Mouse (Mus musculus) hindbrain, embryonic 15.5 days (tissue): Measurements from ENCODE around the gene Tenm2. TPM values are rescaled to one million over a fixed set of nuclear protein-coding genes. Genes with fewer than 3 reads are reported as not detected.

Experiments used
- ATAC-seq: fragments of 200-750 bp; cut with Nextera tagmentation; 2 replicates; pipeline ENCODE4 v1.8.0; 2017; ENCODE audit warnings: low read depth, moderate number of reproducible peaks, moderate TSS enrichment; ENCODE audit not compliant: low FRiP score
- H3K27ac ChIP-seq: fragments of 300-500 bp; sonication (generic); replicated peaks from 2 replicates; pipeline ENCODE4 v1.5.1; 2015; ENCODE audit warnings: mild to moderate bottlenecking, inconsistent platforms
- H3K27me3 ChIP-seq: fragments of 300-500 bp; sonication (generic); 2 replicates; pipeline ENCODE4 v1.6.1; 2015; ENCODE audit warnings: control low read depth, inconsistent platforms
- H3K36me3 ChIP-seq: fragments of 300-500 bp; sonication (generic); 2 replicates; pipeline ENCODE4 v1.6.1; 2015; ENCODE audit warnings: control low read depth, inconsistent platforms
- H3K4me1 ChIP-seq: fragments of 300-500 bp; sonication (generic); replicated peaks from 2 replicates; pipeline ENCODE4 v1.6.1; 2015; ENCODE audit warnings: control low read depth, inconsistent platforms
- H3K4me2 ChIP-seq: fragments of 300-500 bp; sonication (generic); 2 replicates; pipeline ENCODE4 v1.6.1; 2015; ENCODE audit warnings: moderate library complexity, mild to moderate bottlenecking, inconsistent platforms
- H3K4me3 ChIP-seq: fragments of 300-500 bp; sonication (generic); 2 replicates; pipeline ENCODE4 v1.5.1; 2015; ENCODE audit warnings: mild to moderate bottlenecking, inconsistent platforms
- H3K9ac ChIP-seq: fragments of 300-500 bp; sonication (generic); 2 replicates; pipeline ENCODE4 v1.6.1; 2015; ENCODE audit warnings: inconsistent platforms
- H3K9me3 ChIP-seq: fragments of 300-500 bp; sonication (generic); 2 replicates; pipeline ENCODE4 v1.6.1; 2016; ENCODE audit warnings: control low read depth, inconsistent platforms
- WGBS: fragments of 180-500 bp; shearing (Covaris S2); methylation state at CpG from one replicate; pipeline ENCODE4 v1.1.7; 2015; 5-methylcytosine and 5-hydroxymethylcytosine counted together
- polyA plus RNA-seq: library from polyadenylated mRNA; unstranded; fragments of >200 nt; fragmentation: Nextera tagmentation; extraction: Ambion mirVana; gene quantifications from 2 replicates; pipeline ENCODE4 v1.2.1, GENCODE M21; 2015

Gene Tenm2
- polyA plus RNA-seq, 1 experiment from 2014 or later = 33.1 TPM

DNA sequence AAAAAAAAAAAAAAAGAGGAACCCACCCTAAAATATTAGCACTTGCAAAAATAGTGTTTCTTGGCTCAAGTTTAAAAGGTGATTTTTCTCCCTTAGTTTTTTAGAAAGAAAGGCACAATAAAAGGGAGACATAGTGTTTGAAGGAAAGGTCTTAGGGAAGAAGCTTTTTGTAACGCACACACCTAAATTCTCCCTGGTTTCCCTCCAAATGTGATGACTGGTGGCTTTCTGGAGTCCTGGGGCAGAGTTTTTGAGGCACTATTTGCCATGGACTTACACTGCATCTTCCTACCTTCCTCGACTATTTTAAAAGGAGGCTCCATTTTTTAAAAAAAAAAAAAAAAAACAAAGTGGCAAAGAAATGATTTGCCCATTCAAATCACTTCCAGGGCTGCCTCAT lies 557.2 kb downstream of the Tenm2 start:
- no peak for ATAC-seq
- H3K4me3 ChIP-seq = peak overlapping the region; percentile 40
- peaks cover 22% of the 10 kb centered on the region for H3K4me1 ChIP-seq
- H3K27me3 ChIP-seq = no peaks in the 10 kb centered on the region
- H3K4me2 ChIP-seq = peak overlapping the region; percentile 55
- H3K27ac ChIP-seq = peak overlapping the region; percentile 95
- WGBS = 10% methylated on average over 2 of the region's 2 CpGs
- H3K36me3 ChIP-seq = no peaks in the 10 kb centered on the region
- H3K9me3 ChIP-seq = no peaks in the 10 kb centered on the region
- H3K9ac ChIP-seq = peak overlapping the region; percentile 66

DNA sequence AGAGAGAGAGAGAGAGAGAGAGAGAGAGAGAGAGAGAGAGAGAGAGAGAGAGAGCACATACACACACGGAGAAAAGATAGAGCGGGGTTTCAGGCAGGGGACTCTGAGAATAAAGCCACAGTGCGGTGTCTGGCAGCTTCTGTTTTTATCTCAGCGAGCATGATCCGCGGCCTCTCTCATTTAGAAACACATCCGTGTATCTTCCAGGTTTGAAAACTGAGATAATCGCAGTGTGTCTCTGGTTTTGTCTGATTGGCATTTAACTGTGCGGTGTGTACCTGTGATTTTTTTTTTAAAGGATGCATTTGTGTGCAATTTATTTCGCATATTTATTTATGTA lies 557.7 kb downstream of the Tenm2 start:
- ATAC-seq = peak; percentile 72
- H3K4me3 ChIP-seq = peak overlapping the region; percentile 40
- peak overlapping the region; percentile 66 for H3K9ac ChIP-seq

DNA sequence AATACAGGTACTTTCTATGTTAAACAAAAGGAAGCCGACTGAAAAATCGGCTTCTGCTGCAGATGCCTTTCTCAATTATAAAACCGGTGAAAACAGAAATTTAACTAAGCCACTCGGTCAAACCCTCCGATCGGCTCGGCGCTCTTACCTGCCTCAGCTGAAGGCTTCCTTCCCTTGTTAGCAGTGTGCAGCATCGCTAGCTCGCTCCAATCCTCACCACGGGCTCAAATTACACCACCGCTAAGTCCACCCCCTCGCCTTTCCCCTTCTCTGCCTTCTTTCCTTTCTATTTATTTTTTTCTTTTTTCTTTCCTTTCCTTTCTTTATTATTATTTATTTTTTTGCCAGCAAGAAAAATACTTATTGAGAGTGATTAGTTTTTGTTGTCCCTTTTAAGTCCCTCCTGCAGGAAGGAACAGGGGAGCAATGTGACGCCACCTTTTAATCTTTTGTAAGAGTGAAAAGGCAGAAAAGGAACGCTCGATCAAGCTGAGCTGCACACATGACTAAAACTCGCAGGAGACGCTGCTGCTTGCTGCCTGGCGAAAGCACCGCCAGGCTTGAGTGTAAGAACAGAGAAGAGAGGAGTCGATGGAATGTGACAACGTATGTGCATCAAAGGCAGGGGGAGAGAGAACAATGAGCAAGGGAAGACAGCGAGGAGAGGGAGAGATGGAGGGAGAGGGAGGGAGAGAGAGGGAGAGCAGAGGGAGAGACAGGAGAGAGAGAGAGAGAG lies 558.3 kb downstream of the Tenm2 start:
- Histone ChIP-seq H3K27me3 (no peaks in the 10 kb centered on the region), H3K4me2 (peak overlapping the region; percentile 55), H3K9me3 (no peaks in the 10 kb centered on the region), H3K36me3 (no peaks in the 10 kb centered on the region), H3K4me1 (peaks cover 27% of the 10 kb centered on the region), H3K4me3 (peak overlapping the region; percentile 40), H3K9ac (peak overlapping the region; percentile 66), H3K27ac (peak overlapping the region; percentile 95)
- peak; percentile 90 for ATAC-seq
- under 1% methylated on average over 23 of the region's 23 CpGs for WGBS

More for the DNA sequence above, 557.7 kb downstream of the Tenm2 start:
- Histone ChIP-seq H3K9me3 (no peaks in the 10 kb centered on the region), H3K4me2 (peak overlapping the region; percentile 55), H3K27ac (peak overlapping the region; percentile 95), H3K36me3 (no peaks in the 10 kb centered on the region), H3K27me3 (no peaks in the 10 kb centered on the region), H3K4me1 (peaks cover 27% of the 10 kb centered on the region)
- 6% methylated on average over 10 of the region's 10 CpGs for WGBS

DNA sequence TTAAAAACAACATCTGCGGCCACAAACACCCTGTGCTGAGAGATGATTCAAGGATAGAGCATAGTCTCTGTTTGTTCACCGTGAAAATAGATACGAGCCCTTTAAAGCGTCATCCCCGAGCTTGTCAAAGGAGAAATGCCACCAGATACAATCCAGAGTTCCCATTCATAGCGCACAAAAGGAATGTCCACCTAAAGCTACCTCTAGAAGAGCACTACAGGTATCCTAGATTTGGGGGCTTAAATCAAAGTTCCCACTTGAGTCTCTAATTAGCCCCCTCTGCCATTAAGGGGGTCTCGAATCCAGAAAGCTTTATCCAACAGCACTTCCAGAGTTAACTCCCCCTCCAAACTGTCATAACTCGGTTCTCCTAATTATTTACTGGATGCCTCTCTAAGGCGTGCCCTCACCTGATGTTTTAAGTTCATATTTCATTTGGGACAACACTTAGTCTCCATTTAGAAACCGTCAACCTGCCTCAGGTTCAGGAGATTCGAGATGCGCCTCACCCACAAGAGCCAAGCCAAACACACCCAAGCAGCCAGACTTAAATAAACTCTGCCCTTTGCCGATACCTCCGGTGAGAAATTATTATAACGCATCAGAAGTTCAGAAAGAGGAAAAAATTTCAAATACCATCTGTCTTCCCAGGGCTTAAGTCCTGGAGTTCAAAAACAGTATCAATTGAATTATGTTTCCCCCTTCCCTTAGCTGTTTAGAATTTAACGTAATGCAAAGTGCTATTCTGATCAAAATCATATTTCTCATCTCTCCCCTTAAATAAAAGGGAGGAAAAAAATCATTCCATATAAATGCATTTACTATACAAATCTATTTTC lies 559.1 kb downstream of the Tenm2 start:
- no peak for ATAC-seq
- Histone ChIP-seq H3K36me3 (no peaks in the 10 kb centered on the region), H3K27ac (peak overlapping the region; percentile 95), H3K4me2 (peak overlapping the region; percentile 55), H3K9ac (peak overlapping the region; percentile 66), H3K4me3 (peak overlapping the region; percentile 40), H3K9me3 (no peaks in the 10 kb centered on the region), H3K4me1 (peaks cover 27% of the 10 kb centered on the region), H3K27me3 (no peaks in the 10 kb centered on the region)
- WGBS = 20% methylated on average over 16 of the region's 16 CpGs

DNA sequence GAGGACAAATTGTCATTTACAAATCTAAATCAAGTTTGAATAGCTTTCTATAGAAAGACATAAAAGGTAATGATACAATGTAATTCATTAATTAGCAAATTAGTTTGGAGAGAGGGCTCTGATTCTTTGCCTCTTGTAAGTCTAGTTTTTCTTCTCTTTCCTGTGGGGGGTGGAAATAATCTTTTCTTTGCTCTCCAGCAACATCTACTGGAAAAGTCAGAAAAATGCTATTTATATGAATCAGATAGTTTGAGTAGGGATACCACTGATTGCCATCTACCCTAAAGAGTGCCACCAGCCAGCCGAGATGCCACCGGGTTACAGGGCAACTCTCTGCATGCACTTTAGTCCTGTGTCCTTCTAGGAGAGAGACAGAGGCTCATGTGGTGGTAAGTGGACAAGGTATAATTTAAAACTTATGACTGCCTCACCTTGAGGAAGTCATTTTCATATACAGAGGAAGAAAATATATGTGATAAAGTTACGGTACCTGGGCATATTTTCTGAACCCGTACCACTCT lies 560.8 kb downstream of the Tenm2 start:
- Histone ChIP-seq H3K27me3 (no peaks in the 10 kb centered on the region), H3K4me3 (peak overlapping the region; percentile 40), H3K27ac (no peak overlapping the region), H3K9ac (no peak overlapping the region), H3K36me3 (no peaks in the 10 kb centered on the region), H3K9me3 (no peaks in the 10 kb centered on the region), H3K4me1 (peaks cover 38% of the 10 kb centered on the region), H3K4me2 (peak overlapping the region; percentile 55)
- no peak for ATAC-seq
- WGBS = 62% methylated on average over 4 of the region's 4 CpGs

DNA sequence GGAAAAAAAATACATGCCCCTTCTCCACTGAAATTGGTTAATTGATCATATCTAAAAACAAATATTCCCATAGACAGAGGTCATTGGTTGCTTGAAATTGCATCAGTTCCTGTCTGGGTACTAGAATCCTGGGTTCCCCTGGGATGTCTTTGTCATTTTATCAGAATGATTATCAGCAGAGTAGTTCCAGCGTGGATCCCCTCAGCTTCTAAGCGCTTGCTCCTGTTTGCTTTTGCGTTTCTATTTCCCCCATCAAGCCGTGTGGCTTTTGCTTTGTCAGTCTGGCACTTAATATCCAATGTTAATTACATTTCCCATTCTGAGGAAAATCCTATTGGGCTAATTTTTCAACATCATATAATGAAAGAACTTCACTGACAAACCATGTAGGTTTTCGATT lies 561.6 kb downstream of the Tenm2 start:
- Histone ChIP-seq H3K36me3 (no peaks in the 10 kb centered on the region), H3K4me3 (peak overlapping the region; percentile 18), H3K27ac (no peak overlapping the region; the same call in 1 of the 2 replicates), H3K27me3 (no peaks in the 10 kb centered on the region), H3K9ac (no peak overlapping the region), H3K9me3 (no peaks in the 10 kb centered on the region), H3K4me1 (peaks cover 32% of the 10 kb centered on the region), H3K4me2 (peak overlapping the region; percentile 55)
- 36% methylated on average over 5 of the region's 5 CpGs for WGBS
- no peak for ATAC-seq

DNA sequence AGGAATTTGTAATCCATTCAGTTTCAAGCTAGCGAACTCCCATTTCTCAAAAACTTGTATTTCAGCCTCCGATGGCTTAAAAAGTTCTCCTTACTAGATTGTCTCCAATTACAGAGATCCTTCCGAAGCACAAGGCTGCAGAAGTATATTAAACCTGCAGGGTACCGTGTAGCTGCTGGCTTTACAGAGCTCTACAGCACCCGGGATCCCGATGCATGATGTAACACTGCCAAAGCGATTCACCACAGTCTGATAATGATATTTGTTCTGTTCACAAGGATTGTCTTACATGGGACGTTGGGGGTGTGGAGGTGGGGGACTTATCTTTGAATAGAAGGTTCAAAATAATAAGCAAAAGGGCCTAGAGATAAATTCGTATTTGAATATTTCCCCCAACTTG lies 564.6 kb downstream of the Tenm2 start:
- Histone ChIP-seq H3K9me3 (no peaks in the 10 kb centered on the region), H3K27ac (no peak overlapping the region), H3K27me3 (no peaks in the 10 kb centered on the region), H3K36me3 (no peaks in the 10 kb centered on the region), H3K9ac (no peak overlapping the region), H3K4me1 (peaks cover 26% of the 10 kb centered on the region), H3K4me2 (no peak overlapping the region), H3K4me3 (no peak overlapping the region)
- WGBS = 74% methylated on average over 9 of the region's 9 CpGs
- ATAC-seq = no peak

DNA sequence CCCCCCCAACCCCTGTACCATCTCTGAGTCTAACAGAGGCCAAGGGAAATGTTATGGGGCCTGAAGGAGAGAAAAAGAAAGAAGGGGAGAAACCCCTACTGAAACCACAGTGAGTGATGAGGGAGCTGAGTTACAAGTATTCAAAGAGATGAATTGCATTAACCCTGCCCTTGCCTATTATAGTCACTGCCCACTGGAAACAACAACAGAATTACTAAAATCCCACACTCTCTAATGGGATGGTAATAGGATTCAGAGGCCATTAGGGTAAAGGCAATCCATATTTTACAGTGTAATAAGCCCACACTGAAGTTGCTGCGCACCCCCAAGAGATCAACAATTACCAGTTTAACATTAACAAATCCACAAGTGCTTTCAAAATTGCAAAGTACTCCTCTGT lies 571.7 kb downstream of the Tenm2 start:
- WGBS = 58% methylated on average over 1 of the region's 1 CpGs

DNA sequence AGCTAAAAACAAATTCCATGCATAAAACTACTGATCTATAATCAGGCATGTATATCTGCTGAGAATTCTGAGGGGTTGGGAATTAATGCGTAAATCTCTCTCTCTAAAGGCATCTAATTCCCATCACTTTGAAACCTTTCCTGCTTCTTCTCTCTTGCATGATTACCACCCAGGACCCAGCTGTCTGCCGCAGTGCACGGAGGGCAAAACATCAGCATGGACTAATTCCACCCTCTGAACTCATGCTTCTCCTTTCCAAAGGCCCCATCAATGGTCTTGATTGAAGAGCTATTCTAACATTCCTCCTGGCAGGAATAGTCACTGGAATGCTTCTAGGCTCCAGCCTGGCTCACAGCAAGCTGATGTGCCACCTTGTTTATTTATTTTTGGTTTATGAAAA lies 572.2 kb downstream of the Tenm2 start:
- no peaks in the 10 kb centered on the region for H3K9me3 ChIP-seq
- H3K9ac ChIP-seq = no peak overlapping the region
- 0 out of 2 replicates have a peak overlapping the region, but pooled peaks have one; percentile 3 for H3K27ac ChIP-seq
- H3K4me1 ChIP-seq = peaks cover 14% of the 10 kb centered on the region; the same call in 1 of the 2 replicates
- H3K4me3 ChIP-seq = no peak overlapping the region
- H3K4me2 ChIP-seq = no peak overlapping the region
- no peaks in the 10 kb centered on the region for H3K36me3 ChIP-seq
- no peak for ATAC-seq
- 36% methylated on average over 3 of the region's 3 CpGs for WGBS
- H3K27me3 ChIP-seq = no peaks in the 10 kb centered on the region

More for the DNA sequence above, 571.7 kb downstream of the Tenm2 start:
- no peaks in the 10 kb centered on the region for H3K9me3 ChIP-seq
- H3K4me3 ChIP-seq = no peak overlapping the region
- peaks cover 14% of the 10 kb centered on the region; the same call in 1 of the 2 replicates for H3K4me1 ChIP-seq
- H3K4me2 ChIP-seq = no peak overlapping the region
- H3K27me3 ChIP-seq = no peaks in the 10 kb centered on the region
- H3K36me3 ChIP-seq = no peaks in the 10 kb centered on the region
- no peak for ATAC-seq
- H3K27ac ChIP-seq = 0 out of 2 replicates have a peak overlapping the region, but pooled peaks have one; percentile 3
- no peak overlapping the region for H3K9ac ChIP-seq

DNA sequence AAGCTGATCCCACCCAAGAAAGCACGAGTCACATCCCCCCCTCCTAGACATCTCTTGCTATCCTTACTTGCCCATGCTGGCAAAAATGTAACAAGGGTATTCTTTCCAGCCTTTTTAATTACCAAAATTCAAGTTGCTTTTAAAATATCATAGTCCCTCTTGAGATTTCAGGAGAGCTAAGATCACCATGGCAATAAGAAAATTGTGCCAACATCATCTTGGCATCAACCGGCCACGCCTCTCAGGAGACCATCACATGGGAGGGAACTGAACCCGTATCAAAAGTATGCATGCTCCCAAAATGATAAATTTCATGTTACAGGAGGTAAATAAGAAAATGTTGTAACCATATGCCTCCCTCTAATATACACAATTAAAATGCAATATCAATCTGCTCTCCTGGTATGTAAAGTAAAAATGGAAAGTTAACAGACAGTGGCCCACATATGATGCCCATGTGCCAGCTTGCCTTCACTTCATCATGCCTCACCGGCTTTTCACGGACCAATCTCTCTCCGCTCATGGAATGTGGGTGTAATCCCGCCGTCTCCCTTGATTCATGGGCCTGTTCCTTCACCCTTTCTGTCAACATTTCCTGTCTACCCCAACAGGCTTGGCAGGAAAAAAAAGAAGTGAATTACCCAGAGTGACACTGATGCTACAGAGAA lies 582.0 kb downstream of the Tenm2 start:
- ATAC-seq = no peak
- Histone ChIP-seq H3K27ac (no peak overlapping the region), H3K36me3 (no peaks in the 10 kb centered on the region), H3K4me3 (no peak overlapping the region), H3K27me3 (no peaks in the 10 kb centered on the region), H3K4me2 (no peak overlapping the region), H3K9me3 (no peaks in the 10 kb centered on the region), H3K4me1 (peaks cover 11% of the 10 kb centered on the region; the same call in 1 of the 2 replicates), H3K9ac (no peak overlapping the region)
- WGBS = 59% methylated on average over 9 of the region's 9 CpGs

DNA sequence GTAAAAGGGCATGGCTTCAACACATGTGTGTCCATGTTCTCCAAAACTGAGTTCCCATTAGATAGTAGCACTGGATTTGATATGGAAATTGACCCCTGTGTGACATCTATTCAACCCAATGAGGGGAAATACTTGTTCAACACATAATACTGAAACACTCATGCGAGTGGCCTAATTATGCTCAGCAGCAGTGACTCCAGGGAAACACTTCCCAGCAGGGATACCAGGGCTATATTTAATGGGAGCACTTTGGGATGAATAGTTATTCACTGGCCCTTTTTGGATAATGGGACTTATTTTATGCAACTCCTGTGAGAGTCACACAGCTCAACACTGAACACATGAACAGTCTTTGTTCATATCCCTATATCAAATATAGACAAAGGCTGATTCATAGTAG lies 588.6 kb downstream of the Tenm2 start:
- no peak overlapping the region for H3K4me2 ChIP-seq
- no peaks in the 10 kb centered on the region for H3K36me3 ChIP-seq
- H3K9ac ChIP-seq = no peak overlapping the region
- 0 out of 2 replicates have a peak, but pooled peaks cover 4% of the 10 kb centered on the region for H3K4me1 ChIP-seq
- ATAC-seq = no peak
- WGBS = 30% methylated on average over 1 of the region's 1 CpGs
- no peak overlapping the region for H3K4me3 ChIP-seq
- H3K9me3 ChIP-seq = no peaks in the 10 kb centered on the region
- no peaks in the 10 kb centered on the region for H3K27me3 ChIP-seq
- no peak overlapping the region for H3K27ac ChIP-seq
